Mouse (Mus musculus) ES-E14 (cell line): ENCODE measurements around the gene Znrf3. TPM values are rescaled to one million over a fixed set of nuclear protein-coding genes. Genes with fewer than 3 reads are reported as not detected.
"Not testable (repeated sequence)": the region's sequence is repeated elsewhere in the genome, so short reads cannot be mapped to it uniquely, and the experiment has no call there.

Experiments used
- DNase-seq: peaks from one replicate; pipeline ENCODE4 v3.0.0-alpha.2; 2013; ENCODE audit warnings: low read depth, low spot score
- H3K27ac ChIP-seq: 2 replicates; pipeline ENCODE4 v1.5.1; 2012; ENCODE audit warnings: low read depth, mild to moderate bottlenecking, low read length, moderate library complexity, mixed read lengths; ENCODE audit not compliant: poor library complexity, insufficient read depth, severe bottlenecking
- H3K36me3 ChIP-seq: 2 replicates; pipeline ENCODE4 v1.6.1; 2012; ENCODE audit warnings: mild to moderate bottlenecking, low read length, moderate library complexity, mixed read lengths; ENCODE audit not compliant: control insufficient read depth, poor library complexity, insufficient read depth, severe bottlenecking
- H3K4me1 ChIP-seq, 2 experiments: fragments of 150-350 bp in 1 of 2; sonication (generic) in 1 of 2; 2 replicates each; pipeline ENCODE4 v1.6.1; 2012; ENCODE audit warnings: low read length in 2 of 2, mild to moderate bottlenecking in 1 of 2, mixed read lengths in 1 of 2; ENCODE audit not compliant: control insufficient read depth in 2 of 2, insufficient read depth in 2 of 2, poor library complexity in 1 of 2
- H3K4me3 ChIP-seq, 2 experiments: fragments of 150-350 bp in 1 of 2; sonication (generic) in 1 of 2; 2 replicates each; pipeline ENCODE4 v1.5.1; 2012; ENCODE audit warnings: low read length in 2 of 2, low read depth in 1 of 2, mild to moderate bottlenecking in 1 of 2, mixed read lengths in 1 of 2; ENCODE audit not compliant: insufficient read depth in 1 of 2, poor library complexity in 1 of 2, severe bottlenecking in 1 of 2
- H3K9ac ChIP-seq: 2 replicates; pipeline ENCODE4 v1.6.1; 2012; ENCODE audit warnings: low read depth, mild to moderate bottlenecking, low read length, mixed read lengths; ENCODE audit not compliant: poor library complexity, insufficient read depth, severe bottlenecking
- H3K9me3 ChIP-seq: fragments of 150-350 bp; sonication (generic); 2 replicates; pipeline ENCODE4 v1.6.1; 2012; ENCODE audit warnings: low read depth, mild to moderate bottlenecking, low read length; ENCODE audit not compliant: control insufficient read depth, insufficient read depth
- CHD2 ChIP-seq: IDR thresholded peaks from 2 replicates; pipeline ENCODE4 v1.6.1; 2014; ENCODE audit warnings: mild to moderate bottlenecking, low read depth, low read length, inconsistent platforms
- HCFC1 ChIP-seq: IDR thresholded peaks from 2 replicates; pipeline ENCODE4 v1.6.1; 2012; ENCODE audit warnings: low read length, inconsistent platforms, borderline replicate concordance; ENCODE audit not compliant: insufficient read depth
- MAFK ChIP-seq: IDR thresholded peaks from 2 replicates; pipeline ENCODE4 v1.6.1; 2014; ENCODE audit warnings: mild to moderate bottlenecking, low read depth, low read length, inconsistent platforms; ENCODE audit not compliant: insufficient read depth
- ZC3H11A ChIP-seq: IDR thresholded peaks from 2 replicates; pipeline ENCODE4 v1.6.1; 2012; ENCODE audit warnings: low read depth, mild to moderate bottlenecking, inconsistent platforms, low read length, borderline replicate concordance
- ZNF384 ChIP-seq: IDR thresholded peaks from 2 replicates; pipeline ENCODE4 v1.6.1; 2012; ENCODE audit warnings: low read depth, low read length, inconsistent platforms
- in situ Hi-C, 2 experiments: fragments of 600-800 bp; cut with MboI; formaldehyde crosslinking; loops; one replicate each; pipeline ENCODE4 v1.15.1; 2025; ENCODE audit warnings: low sequenced_read_pairs in 2 of 2, inconsistent platforms in 1 of 2; ENCODE audit not compliant: unreplicated experiment in 2 of 2
- total RNA-seq: library from RNA; depleted of rRNA; stranded (reverse); fragments of 300-350 nt; gene quantifications from 2 replicates; pipeline ENCODE4 v1.2.3, GENCODE M21; 2012

Znrf3 gene
- total RNA-seq, 1 experiment = 15.4 TPM

DNA sequence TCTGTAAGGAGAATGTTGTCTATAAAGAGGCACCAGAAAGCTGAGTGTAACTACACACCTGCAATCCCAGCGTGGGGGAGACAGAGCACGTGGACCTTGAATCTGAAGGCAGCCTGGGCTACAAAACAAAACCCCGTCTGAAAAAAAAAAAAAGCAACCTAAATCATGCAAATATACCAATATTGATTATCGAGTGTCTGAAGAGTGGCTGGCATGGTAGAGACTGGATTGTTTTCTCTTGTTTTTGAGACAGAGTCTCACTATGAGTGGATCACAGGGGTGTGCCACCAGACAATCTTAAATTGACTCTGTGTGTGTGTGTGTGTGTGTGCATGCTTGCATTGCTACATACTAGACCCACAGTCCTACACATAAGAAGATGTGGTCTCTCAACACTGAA lies 32.2 kb upstream of the Znrf3 start:
- DNase-seq = no peak
- Histone ChIP-seq H3K36me3 (peaks cover 7% of the 10 kb centered on the region; the same call in 1 of the 2 replicates), H3K9me3 (no peaks in the 10 kb centered on the region), H3K9ac (peak overlapping the region; percentile 66; the same call in 1 of the 2 replicates), H3K27ac (peak overlapping the region; percentile 75; the same call in 1 of the 2 replicates), H3K4me3 (peak overlapping the region in 1 of 2 experiments; percentile 74; a peak in 3 of 4 replicates), H3K4me1 (peaks cover 0 to 13% of the 10 kb centered on the region in 2 experiments)
- in situ Hi-C loops = no loop called here
- TF ChIP-seq ZNF384 = peak; percentile 80
- no peak for TF ChIP-seq ZC3H11A

DNA sequence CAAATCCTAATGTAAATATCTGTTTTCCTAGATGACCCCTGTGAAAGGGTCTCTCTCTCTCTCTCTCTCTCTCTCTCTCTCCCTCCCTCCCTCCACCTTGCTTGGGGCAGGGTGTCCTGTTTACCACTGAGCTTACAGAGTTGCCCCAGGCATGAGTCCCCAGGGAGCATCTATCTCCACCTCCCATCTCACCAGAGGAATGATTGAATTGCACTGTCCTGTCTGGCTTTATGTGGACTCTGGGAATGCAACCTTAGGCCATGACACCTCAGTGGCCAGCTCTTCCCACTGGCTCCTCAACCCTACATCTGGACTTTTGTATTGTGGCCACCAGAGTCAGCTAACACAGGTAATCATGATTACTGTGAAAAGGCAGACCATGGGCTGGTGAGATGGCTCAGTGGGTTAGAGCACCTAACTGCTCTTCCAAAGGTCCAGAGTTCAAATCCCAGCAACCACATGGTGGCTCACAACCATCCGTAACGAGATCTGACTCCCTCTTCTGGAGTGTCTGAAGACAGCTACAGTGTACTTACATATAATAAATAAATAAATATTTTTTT lies 31.0 kb upstream of the Znrf3 start:
- H3K9ac ChIP-seq, in situ Hi-C loops: not testable (repeated sequence)
- peaks cover 0 to 10% of the 10 kb centered on the region in 2 experiments for H3K4me1 ChIP-seq

DNA sequence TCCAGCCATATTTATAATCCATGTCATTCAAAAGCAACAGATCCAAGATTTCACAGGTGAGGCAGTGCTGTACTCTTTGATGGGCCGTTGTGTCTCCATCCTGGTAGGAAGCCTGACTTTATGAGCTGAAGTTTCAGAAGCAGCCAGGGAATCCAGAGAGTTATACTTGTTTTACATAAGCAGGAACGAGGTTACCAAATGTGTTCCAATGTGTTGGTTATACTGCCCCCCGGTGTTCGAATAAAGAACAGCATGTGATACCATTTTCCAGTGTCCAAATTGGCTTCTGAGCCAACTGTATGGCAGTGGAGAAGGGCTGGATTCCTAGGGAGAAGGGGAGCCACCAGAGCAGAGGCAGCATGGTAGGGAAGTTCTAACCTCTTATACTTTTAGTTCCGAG lies 29.5 kb upstream of the Znrf3 start:
- Histone ChIP-seq H3K4me1 (peaks cover 0 to 5% of the 10 kb centered on the region in 2 experiments; a peak in 3 of 4 replicates), H3K4me3 (no peak overlapping the region), H3K9ac (no peak overlapping the region), H3K9me3 (no peaks in the 10 kb centered on the region), H3K36me3 (peaks cover 7% of the 10 kb centered on the region; the same call in 1 of the 2 replicates), H3K27ac (no peak overlapping the region)
- DNase-seq = peak; percentile 78
- TF ChIP-seq CHD2 (no peak), MAFK (no peak), ZNF384 (no peak), ZC3H11A (0 out of 2 replicates have a peak, but pooled peaks have one; percentile 31), HCFC1 (no peak)
- in situ Hi-C loops = loop anchor here in 1 of 2 experiments (25.0 kb wide), 1 partner anchor 187 kb away; no protein-coding TSS in a partner anchor

More for the DNA sequence above, 31.0 kb upstream of the Znrf3 start:
- DNase-seq, H3K4me3 ChIP-seq, H3K27ac ChIP-seq, H3K9me3 ChIP-seq, H3K36me3 ChIP-seq: not testable (repeated sequence)

DNA sequence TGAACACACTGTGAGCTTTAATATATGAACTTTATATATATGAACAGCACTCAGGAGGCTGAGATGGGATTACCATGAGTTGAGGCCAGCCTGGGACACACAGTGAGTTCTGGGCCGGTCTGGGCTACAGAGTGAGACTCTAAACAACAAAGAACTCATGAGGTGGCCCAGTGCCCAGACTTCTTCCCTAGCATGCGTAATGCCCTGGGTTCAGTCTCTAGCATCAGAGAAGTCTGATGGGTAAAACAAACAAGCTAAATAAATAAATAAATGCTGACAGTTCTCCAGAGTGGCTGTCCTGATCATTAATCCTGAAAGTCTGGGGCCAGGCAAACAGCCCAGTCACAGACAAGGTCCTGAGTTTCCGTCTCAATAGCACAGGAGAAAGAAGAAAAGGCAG lies 25.4 kb upstream of the Znrf3 start:
- TF ChIP-seq MAFK = no peak
- no peak for TF ChIP-seq ZC3H11A
- no peak for TF ChIP-seq ZNF384
- TF ChIP-seq CHD2 = no peak
- in situ Hi-C loops = loop anchor here in 1 of 2 experiments (25.0 kb wide), 1 partner anchor 183 kb away; no protein-coding TSS in a partner anchor
- no peaks in the 10 kb centered on the region for H3K9me3 ChIP-seq
- no peak overlapping the region for H3K27ac ChIP-seq
- peaks cover under 1% of the 10 kb centered on the region; the same call in 1 of the 2 replicates for H3K36me3 ChIP-seq
- H3K4me3 ChIP-seq = no peak overlapping the region
- no peak overlapping the region for H3K9ac ChIP-seq
- DNase-seq = no peak
- no peaks in the 10 kb centered on the region for H3K4me1 ChIP-seq

DNA sequence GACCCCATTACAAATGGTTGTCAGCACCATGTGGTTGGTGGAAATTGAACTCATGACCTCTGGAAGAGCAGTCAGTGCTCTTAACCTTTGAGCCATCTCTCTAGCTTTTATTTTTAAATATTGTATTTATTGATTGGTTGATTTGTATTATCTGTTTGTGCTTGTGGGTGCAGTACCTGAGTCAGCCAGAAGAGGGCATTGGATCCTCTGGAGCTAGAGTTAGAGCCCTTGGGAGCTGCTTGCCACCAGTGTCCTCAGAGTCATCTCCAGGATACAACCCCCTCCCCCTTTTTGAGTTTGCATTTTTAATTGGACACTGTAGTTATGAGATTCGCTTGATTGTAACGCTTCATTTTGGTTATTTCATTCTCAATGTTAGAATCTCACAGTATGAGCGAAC lies 24.4 kb upstream of the Znrf3 start:
- Histone ChIP-seq H3K36me3 (no peaks in the 10 kb centered on the region), H3K27ac (no peak overlapping the region), H3K9me3 (no peaks in the 10 kb centered on the region), H3K4me1 (no peaks in the 10 kb centered on the region), H3K9ac (no peak overlapping the region), H3K4me3 (no peak overlapping the region)
- DNase-seq = peak; percentile 54
- in situ Hi-C loops = loop anchor here in 1 of 2 experiments (25.0 kb wide), 1 partner anchor 182 kb away; no protein-coding TSS in a partner anchor
- TF ChIP-seq HCFC1 = no peak
- peak; percentile 33; the same call in 1 of the 2 replicates for TF ChIP-seq ZC3H11A
